Comparison of ENCODE assay signal across 34 mouse cellular contexts in genomic region chr7:100207886-100208285, GRCm38 (mm10). TPM values are rescaled to one million over a fixed set of nuclear protein-coding genes. Genes with fewer than 3 reads are reported as not detected.
DNase-seq lines count a peak whose midpoint lies in the region; ATAC-seq and TF ChIP-seq lines count a peak whose summit lies in the region.
"Had no signal": no experiment of that assay in that cellular context is flagged by ENCODE, and none has a peak within 500 bp of the region (broad histone marks: within the 10 kb centered on the region; RNA-seq: fewer than 3 reads in every experiment).

No protein-coding gene starts in this region.

- no peaks in the 10 kb centered on the region for H3K9me3 ChIP-seq in heart, embryonic 10.5 days
- no peaks in the 10 kb centered on the region for H3K9me3 ChIP-seq in liver, embryonic 16.5 days (replicated peaks; ENCODE audit: control insufficient read depth, low read length)
- no peaks in the 10 kb centered on the region for H3K9me3 ChIP-seq in liver, postnatal 0 days (ENCODE audit: low read length)
- no peaks in the 10 kb centered on the region for H3K9me3 ChIP-seq in forebrain, embryonic 11.5 days (ENCODE audit: control insufficient read depth, low read length)
- H3K9me3 ChIP-seq: embryonic facial prominence, embryonic 13.5 days; forebrain, embryonic 10.5 days; heart, embryonic 12.5 days; kidney, embryonic 15.5 days; limb, embryonic 12.5 days; neural tube, embryonic 15.5 days; stomach, embryonic 15.5 days had no signal

- H3K27ac ChIP-seq in heart, embryonic 10.5 days, result no peak overlapping the region
- H3K27ac ChIP-seq in liver, embryonic 16.5 days (ENCODE audit: low read length), result peak overlapping the region; percentile 28; the same call in 1 of the 2 replicates
- no peak overlapping the region for H3K27ac ChIP-seq in liver, postnatal 0 days (ENCODE audit: low read depth)
- no peak overlapping the region for H3K27ac ChIP-seq in forebrain, embryonic 11.5 days (ENCODE audit: low read depth, low read length)
- H3K27ac ChIP-seq: embryonic facial prominence, embryonic 13.5 days; forebrain, embryonic 10.5 days; hindbrain, embryonic 14.5 days; kidney, embryonic 15.5 days; layer of hippocampus, adult 2 months; left cerebral cortex, adult 2 months; limb, embryonic 12.5 days; liver, embryonic 14.5 days; neural tube, embryonic 15.5 days; stomach, embryonic 15.5 days had no signal

- peak; percentile 26 to 30 for DNase-seq in heart, adult 18-20 months
- DNase-seq in heart, embryonic 10.5 days (ENCODE audit: low spot score), result no peak
- DNase-seq in liver, postnatal 0 days, result no peak
- DNase-seq in adipocyte (ENCODE audit: low spot score), result peak; percentile 63
- DNase-seq in frontal cortex, postnatal 10 days (ENCODE audit: low spot score in 2 of 2), result no peak
- DNase-seq in forebrain, embryonic 11.5 days (ENCODE audit: low spot score), result no peak
- DNase-seq: cerebellum, adult 11-12 months; cerebellum, postnatal 10 days; forebrain, postnatal 0 days; gastrocnemius, postnatal 10 days; heart, postnatal 10 days; kidney, postnatal 25 days; midbrain, embryonic 14.5 days; retina, postnatal 1 day; right cerebral cortex, postnatal 14 days; thymus, postnatal 14 days had no signal

- H3K4me3 ChIP-seq in heart, embryonic 10.5 days, result no peak overlapping the region
- no peak overlapping the region for H3K4me3 ChIP-seq in liver, embryonic 16.5 days (ENCODE audit: low read depth, low read length)
- no peak overlapping the region for H3K4me3 ChIP-seq in liver, postnatal 0 days (ENCODE audit: low read depth, low read length)
- no peak overlapping the region for H3K4me3 ChIP-seq in forebrain, embryonic 11.5 days (ENCODE audit: low read depth, low read length)
- H3K4me3 ChIP-seq: embryonic facial prominence, embryonic 13.5 days; forebrain, embryonic 10.5 days; heart, embryonic 12.5 days; kidney, embryonic 15.5 days; layer of hippocampus, adult 2 months; left cerebral cortex, adult 2 months; limb, embryonic 12.5 days; neural tube, embryonic 15.5 days; stomach, embryonic 15.5 days had no signal

- H3K36me3 ChIP-seq in heart, embryonic 10.5 days, result no peaks in the 10 kb centered on the region
- no peaks in the 10 kb centered on the region for H3K36me3 ChIP-seq in liver, embryonic 16.5 days (ENCODE audit: control insufficient read depth, insufficient read depth)
- no peaks in the 10 kb centered on the region for H3K36me3 ChIP-seq in liver, postnatal 0 days (replicated peaks; ENCODE audit: insufficient read depth, low read length)
- H3K36me3 ChIP-seq in forebrain, embryonic 11.5 days (ENCODE audit: control insufficient read depth, insufficient read depth, low read length), result no peaks in the 10 kb centered on the region
- H3K36me3 ChIP-seq: embryonic facial prominence, embryonic 13.5 days; forebrain, embryonic 10.5 days; heart, embryonic 12.5 days; kidney, embryonic 15.5 days; limb, embryonic 12.5 days; neural tube, embryonic 15.5 days; stomach, embryonic 15.5 days had no signal

- ATAC-seq in liver, embryonic 16.5 days (ENCODE audit: low read depth), result peak; percentile 71
- no peak for ATAC-seq in liver, postnatal 0 days
- ATAC-seq in megakaryocyte, adult 5-6 weeks (ENCODE audit: poor library complexity, severe bottlenecking), result peak; percentile 67
- ATAC-seq in forebrain, embryonic 11.5 days (replicated peaks; ENCODE audit: low FRiP score), result no peak
- ATAC-seq: CD4-positive, CD25-positive, alpha-beta regulatory T cell, adult 4 months; forebrain, postnatal 0 days; intestine, postnatal 0 days had no signal

- no peak overlapping the region for H3K4me2 ChIP-seq in liver, embryonic 16.5 days (ENCODE audit: low read depth, low read length)
- no peak overlapping the region for H3K4me2 ChIP-seq in liver, postnatal 0 days (ENCODE audit: low read depth, low read length)
- no peak overlapping the region for H3K4me2 ChIP-seq in forebrain, embryonic 11.5 days (ENCODE audit: low read depth, low read length, severe bottlenecking)
- H3K4me2 ChIP-seq: embryonic facial prominence, embryonic 13.5 days; heart, embryonic 12.5 days; hindbrain, embryonic 14.5 days; kidney, embryonic 15.5 days; limb, embryonic 12.5 days; neural tube, embryonic 15.5 days; stomach, embryonic 15.5 days had no signal

- H3K27me3 ChIP-seq in heart, embryonic 10.5 days (ENCODE audit: insufficient read depth, poor library complexity, severe bottlenecking), result no peaks in the 10 kb centered on the region
- no peaks in the 10 kb centered on the region for H3K27me3 ChIP-seq in liver, embryonic 16.5 days (ENCODE audit: control insufficient read depth, insufficient read depth, low read depth, low read length)
- H3K27me3 ChIP-seq in liver, postnatal 0 days (ENCODE audit: insufficient read depth, low read length), result no peaks in the 10 kb centered on the region
- H3K27me3 ChIP-seq in forebrain, embryonic 11.5 days (ENCODE audit: control insufficient read depth, insufficient read depth, low read length), result no peaks in the 10 kb centered on the region
- H3K27me3 ChIP-seq: embryonic facial prominence, embryonic 13.5 days; heart, embryonic 12.5 days; kidney, embryonic 15.5 days; limb, embryonic 12.5 days; neural tube, embryonic 15.5 days; stomach, embryonic 15.5 days had no signal

- peaks cover 12% of the 10 kb centered on the region for H3K4me1 ChIP-seq in heart, embryonic 10.5 days
- no peaks in the 10 kb centered on the region; the same call in none of the 2 replicates for H3K4me1 ChIP-seq in liver, embryonic 16.5 days (ENCODE audit: control insufficient read depth, low read depth, low read length)
- peaks cover 11% of the 10 kb centered on the region; the same call in 1 of the 2 replicates for H3K4me1 ChIP-seq in liver, postnatal 0 days (ENCODE audit: insufficient read depth)
- H3K4me1 ChIP-seq in forebrain, embryonic 11.5 days (replicated peaks; ENCODE audit: control insufficient read depth, insufficient read depth, low read length), result no peaks in the 10 kb centered on the region
- H3K4me1 ChIP-seq: limb, embryonic 12.5 days; neural tube, embryonic 15.5 days; stomach, embryonic 15.5 days had no signal

- no peak overlapping the region for H3K9ac ChIP-seq in liver, embryonic 16.5 days (ENCODE audit: low read depth, low read length)
- no peak overlapping the region for H3K9ac ChIP-seq in liver, postnatal 0 days (replicated peaks)
- no peak overlapping the region for H3K9ac ChIP-seq in forebrain, embryonic 11.5 days (ENCODE audit: low read length)
- H3K9ac ChIP-seq: embryonic facial prominence, embryonic 13.5 days; forebrain, postnatal 0 days; heart, embryonic 12.5 days; hindbrain, embryonic 14.5 days; kidney, embryonic 15.5 days; limb, embryonic 12.5 days; liver, embryonic 14.5 days; neural tube, embryonic 15.5 days; stomach, embryonic 15.5 days had no signal

- TF ChIP-seq EP300 in liver, postnatal 0 days (IDR thresholded peaks at IDR 0.05; ENCODE audit: low read depth), result no peak

- TF ChIP-seq CTCF in liver, postnatal 0 days (IDR thresholded peaks at IDR 0.05; ENCODE audit: low read depth), result no peak

RNA-seq across cellular contexts. Expression of gene Pgm2l1, which starts 19.3 kb away (rescaled TPM):
- 1 to 10 TPM; 6.3 to 7.0 TPM for total RNA-seq in heart, adult 18-20 months (2021)
- polyA plus RNA-seq in heart, embryonic 10.5 days (2016; fragmentation: Nextera tagmentation; extraction: Ambion mirVana), result 0.94 and 1.4 TPM in 2 replicates
- polyA plus RNA-seq in liver, embryonic 16.5 days (2015; fragmentation: Nextera tagmentation; extraction: Ambion mirVana), result 1.7 and 1.8 TPM in 2 replicates
- polyA plus RNA-seq in liver, postnatal 0 days (2015; fragmentation: Nextera tagmentation; extraction: Ambion mirVana), result 0.91 and 0.96 TPM in 2 replicates
- 9.8 and 11.9 TPM in 2 replicates for total RNA-seq in megakaryocyte, adult 5-6 weeks (2015)
- total RNA-seq in megakaryocyte, adult 5-6 weeks (2017), result 7.7 and 9.6 TPM in 2 replicates
- polyA plus RNA-seq in forebrain, embryonic 11.5 days (2014; fragmentation: Nextera tagmentation; extraction: Ambion mirVana), result 5.2 and 6.2 TPM in 2 replicates

RNA-seq across cellular contexts. Expression of gene Kcne3, which starts 31.6 kb away (rescaled TPM):
- under 1 TPM; 0.59 to 0.99 TPM for total RNA-seq in heart, adult 18-20 months (2021)
- 4.2 and 5.9 TPM in 2 replicates for polyA plus RNA-seq in heart, embryonic 10.5 days (2016; fragmentation: Nextera tagmentation; extraction: Ambion mirVana)
- polyA plus RNA-seq in liver, embryonic 16.5 days (2015; fragmentation: Nextera tagmentation; extraction: Ambion mirVana), result 1.1 and 1.2 TPM in 2 replicates
- polyA plus RNA-seq in liver, postnatal 0 days (2015; fragmentation: Nextera tagmentation; extraction: Ambion mirVana), result 1.4 and 1.6 TPM in 2 replicates
- 18.0 and 21.1 TPM in 2 replicates for total RNA-seq in megakaryocyte, adult 5-6 weeks (2015)
- total RNA-seq in megakaryocyte, adult 5-6 weeks (2017), result 12.0 and 19.5 TPM in 2 replicates
- 3.3 and 4.1 TPM in 2 replicates for polyA plus RNA-seq in forebrain, embryonic 11.5 days (2014; fragmentation: Nextera tagmentation; extraction: Ambion mirVana)
- total RNA-seq: forebrain, postnatal 0 days; layer of hippocampus, postnatal 14 days; left cerebral cortex, postnatal 25 days had no signal
- polyA plus RNA-seq: CD4-positive, CD25-positive, alpha-beta regulatory T cell, adult 4 months; forebrain, postnatal 0 days had no signal

RNA-seq across cellular contexts. Expression of gene Lipt2, which starts 48.8 kb away (rescaled TPM):
- total RNA-seq in heart, adult 18-20 months (2021), result 1 to 10 TPM; 5.5 TPM
- polyA plus RNA-seq in heart, embryonic 10.5 days (2016; fragmentation: Nextera tagmentation; extraction: Ambion mirVana), result 13.1 and 20.9 TPM in 2 replicates
- polyA plus RNA-seq in liver, embryonic 16.5 days (2015; fragmentation: Nextera tagmentation; extraction: Ambion mirVana), result 3.8 TPM in 2 replicates
- polyA plus RNA-seq in liver, postnatal 0 days (2015; fragmentation: Nextera tagmentation; extraction: Ambion mirVana), result 6.4 and 7.6 TPM in 2 replicates
- total RNA-seq in megakaryocyte, adult 5-6 weeks (2015), result 9.4 and 10.9 TPM in 2 replicates
- total RNA-seq in megakaryocyte, adult 5-6 weeks (2017), result 2.1 and 4.6 TPM in 2 replicates
- 20.4 and 22.5 TPM in 2 replicates for polyA plus RNA-seq in forebrain, embryonic 11.5 days (2014; fragmentation: Nextera tagmentation; extraction: Ambion mirVana)
- total RNA-seq: monocyte, adult 5-6 weeks had no signal
- polyA plus RNA-seq: CD4-positive, CD25-positive, alpha-beta regulatory T cell, adult 4 months had no signal

Comparison
In these comparisons a context has a peak if more than half of its experiments do, and no peak if none do; other contexts are left out.
1. DNase-seq: peak in heart, adult 18-20 months (2 of 2) and adipocyte (single experiment); none in heart, embryonic 10.5 days (single experiment), liver, postnatal 0 days (single experiment), frontal cortex, postnatal 10 days (0 of 2) and forebrain, embryonic 11.5 days (single experiment).
2. ATAC-seq: peak in liver, embryonic 16.5 days (single experiment) and megakaryocyte, adult 5-6 weeks (single experiment); none in liver, postnatal 0 days (single experiment) and forebrain, embryonic 11.5 days (single experiment).